ENCODE assay signal across 1 mouse cellular context in the genomic region with DNA sequence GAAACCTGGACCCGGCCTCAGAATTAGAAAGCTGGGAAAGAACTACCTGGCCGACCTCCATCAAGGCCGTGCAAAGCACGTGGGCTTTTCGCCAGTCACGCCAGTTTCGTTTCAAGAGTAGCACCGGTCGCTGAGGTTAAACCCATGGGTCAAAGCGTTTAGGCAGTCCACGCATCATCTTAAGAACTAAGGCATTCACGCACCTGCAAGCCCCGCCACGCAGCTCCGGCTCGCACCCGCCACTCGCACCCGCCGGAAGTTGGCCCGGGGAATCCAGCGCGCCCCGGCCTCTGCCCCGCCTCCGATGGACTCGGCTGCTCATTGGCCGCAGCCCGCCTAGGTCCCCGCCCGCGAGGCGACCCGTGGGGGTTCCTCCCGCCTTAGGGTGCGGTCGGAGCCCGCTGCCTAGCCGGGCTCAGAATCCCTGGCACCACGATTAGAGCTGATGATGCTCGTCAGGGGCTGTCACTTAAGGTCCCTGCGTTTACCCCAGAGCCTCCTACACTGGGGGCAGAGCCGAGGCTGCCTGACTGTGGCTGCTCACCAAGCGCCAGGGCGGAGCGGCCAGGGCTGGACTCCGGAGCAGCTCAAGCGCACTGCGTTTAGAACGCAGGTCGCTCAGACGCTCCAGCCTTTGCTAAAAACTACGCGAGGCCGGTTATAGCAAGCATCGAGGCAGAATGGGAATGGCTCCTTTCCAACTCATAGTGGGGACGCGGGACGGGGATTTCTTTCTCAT.
TF ChIP-seq lines count a peak whose summit lies in the region.

A gene (minus strand): TSS at position 272 of the 739 bp plus-strand sequence.

TF ChIP-seq in CH12.LX, 34 proteins besides CTCF, POLR2A, EP300 and RAD21 (continued from another document):
- TF ChIP-seq JUN (IDR thresholded peaks at IDR 0.05; ENCODE audit: insufficient read depth, low read depth, low read length): no peak
- peak; percentile 89 for TF ChIP-seq TBP (conservative IDR thresholded peaks at IDR 0.05; ENCODE audit: low read depth, low read length)
- TF ChIP-seq TCF12 (IDR thresholded peaks at IDR 0.05; ENCODE audit: low read depth, low read length): peak; percentile 95
- no peak for TF ChIP-seq ZKSCAN1 (IDR thresholded peaks at IDR 0.05; ENCODE audit: borderline replicate concordance, low read depth, low read length)
- TF ChIP-seq ZC3H11A (IDR thresholded peaks at IDR 0.05; ENCODE audit: low read depth, low read length): no peak
- TF ChIP-seq KAT2A (IDR thresholded peaks at IDR 0.05; ENCODE audit: insufficient replicate concordance, low read length): peak; percentile 34; the same call in 1 of the 2 replicates
- TF ChIP-seq ETS1 (conservative IDR thresholded peaks at IDR 0.05; ENCODE audit: low read depth, low read length): no peak
- TF ChIP-seq USF2 (conservative IDR thresholded peaks at IDR 0.05; ENCODE audit: low read depth, low read length): no peak
- peak; percentile 98 for TF ChIP-seq MYC (IDR thresholded peaks at IDR 0.05; ENCODE audit: low read depth, low read length)
- peak; percentile 92 for TF ChIP-seq ZMIZ1 (IDR thresholded peaks at IDR 0.05; ENCODE audit: low read depth, low read length)
- TF ChIP-seq USF1 (IDR thresholded peaks at IDR 0.05; ENCODE audit: low read depth, low read length): no peak
- peak; percentile 55 for TF ChIP-seq NRF1 (IDR thresholded peaks at IDR 0.05; ENCODE audit: low read depth, low read length)
- no peak; the same call in 1 of the 2 replicates for TF ChIP-seq SIN3A (IDR thresholded peaks at IDR 0.05; ENCODE audit: low read length)
- TF ChIP-seq MAFK (IDR thresholded peaks at IDR 0.05; ENCODE audit: insufficient replicate concordance, low read length): no peak
- no peak for TF ChIP-seq PAX5 (IDR thresholded peaks at IDR 0.05; ENCODE audit: low read length)
- peak; percentile 74; the same call in 1 of the 2 replicates for TF ChIP-seq UBTF (IDR thresholded peaks at IDR 0.05; ENCODE audit: low read depth, low read length)
- TF ChIP-seq CHD2 (IDR thresholded peaks at IDR 0.05; ENCODE audit: low read length): peak; percentile 8
- peak; percentile 94; the same call in 1 of the 2 replicates for TF ChIP-seq POLR2AphosphoS2 (IDR thresholded peaks at IDR 0.05; ENCODE audit: low read depth, low read length)
- TF ChIP-seq HCFC1 (IDR thresholded peaks at IDR 0.05; ENCODE audit: low read depth, low read length): peak; percentile 64
- peak; percentile 55 for TF ChIP-seq IRF4 (IDR thresholded peaks at IDR 0.05; ENCODE audit: low read depth, low read length)
- no peak for TF ChIP-seq GABPA (IDR thresholded peaks at IDR 0.05; ENCODE audit: insufficient replicate concordance, low read depth, low read length)
- TF ChIP-seq ZNF384 (IDR thresholded peaks at IDR 0.05; ENCODE audit: low read depth, low read length): no peak
